Mouse (Mus musculus) left cerebral cortex, adult 18-20 months (tissue): ENCODE measurements around the gene Gm4303. TPM values are rescaled to one million over a fixed set of nuclear protein-coding genes. Genes with fewer than 3 reads are reported as not detected.
"Not testable (repeated sequence)": the region's sequence is repeated elsewhere in the genome, so short reads cannot be mapped to it uniquely, and the experiment has no call there.

Experiments
- DNase-seq, 2 experiments: peaks; one replicate each; pipeline ENCODE4 v3.0.0; 2021 to 2022; ENCODE audit warnings: low spot score in 2 of 2, mixed read lengths in 1 of 2
- long read RNA-seq, 2 experiments: library from polyadenylated mRNA; stranded (forward); transcript quantifications; one replicate each; pipeline ENCODE4 v2.0.0; 2021
- total RNA-seq, 2 experiments: library from RNA; stranded (reverse); gene quantifications; 2 replicates each; pipeline ENCODE4 v1.2.3; 2021

Gene Gm4303
- total RNA-seq: not detected
- long read RNA-seq, experiment 1: 0 reads
- long read RNA-seq, experiment 2: 0 reads

- not testable (repeated sequence) for DNase-seq
These were observed at the start of gene Gm4303 for GRCm38 (mm10) chr10:100345672-100346071. Gene Gm4303 (plus strand): TSS chr10:100345972.

DNA sequence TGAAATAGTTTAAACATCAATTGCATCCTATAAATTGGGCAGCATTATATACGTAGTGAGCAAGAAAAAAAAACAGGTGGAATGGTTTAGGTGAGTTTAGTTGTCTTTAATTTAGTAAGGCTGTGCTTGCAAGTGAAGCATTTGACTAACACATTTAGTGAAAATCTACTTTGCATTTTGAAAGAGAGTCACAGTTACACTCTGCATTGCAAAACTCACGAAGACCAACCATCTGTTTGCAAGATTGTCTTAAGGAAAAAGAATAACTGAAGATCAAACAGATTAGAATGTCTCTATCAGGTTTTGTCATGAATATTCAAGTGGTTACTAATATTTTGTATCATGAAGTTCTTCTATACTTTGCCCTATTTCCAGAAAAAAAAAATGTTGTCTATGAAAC lies 49.7 kb upstream of the Gm4303 start:
- no peak for DNase-seq

GRCm38 (mm10) chr10:100300106-100300505 lies 45.7 kb upstream of the Gm4303 start:
- DNase-seq: not testable (repeated sequence)

- not testable (repeated sequence) for DNase-seq
These were observed 10.4 kb upstream of the Gm4303 start, which contains the start of gene Gm4301 for GRCm38 (mm10) chr10:100335376-100335775. Gene Gm4301 (plus strand): TSS chr10:100335676.

GRCm38 (mm10) chr10:100340536-100340935 lies 5.2 kb upstream of the Gm4303 start, which contains the start of gene Gm4302:
Gene Gm4302 (plus strand): TSS chr10:100340836.
- not testable (repeated sequence) for DNase-seq

DNA sequence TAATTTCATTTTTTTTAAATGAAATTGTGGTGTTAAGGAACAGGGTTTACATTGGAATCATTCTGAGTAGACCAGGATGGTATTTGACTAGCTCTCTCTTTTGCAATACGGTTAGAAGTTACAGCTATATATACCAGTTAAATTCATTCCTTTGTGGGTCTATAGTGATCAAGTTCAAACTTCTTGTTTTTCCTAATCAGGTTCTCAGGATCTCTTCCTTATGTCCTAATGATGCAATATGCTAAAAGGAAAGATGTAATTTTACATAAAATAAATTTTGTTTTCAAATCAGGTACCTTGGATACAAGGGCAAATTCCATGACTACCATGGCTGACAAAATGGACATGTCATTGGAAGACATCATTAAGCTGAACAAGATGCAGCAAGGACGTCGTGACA lies 5.0 kb downstream of the Gm4303 start, which contains the start of gene Gm4305:
Gene Gm4305 (plus strand): TSS at position 301 of the 400 bp plus-strand sequence.
- not testable (repeated sequence) for DNase-seq

DNA sequence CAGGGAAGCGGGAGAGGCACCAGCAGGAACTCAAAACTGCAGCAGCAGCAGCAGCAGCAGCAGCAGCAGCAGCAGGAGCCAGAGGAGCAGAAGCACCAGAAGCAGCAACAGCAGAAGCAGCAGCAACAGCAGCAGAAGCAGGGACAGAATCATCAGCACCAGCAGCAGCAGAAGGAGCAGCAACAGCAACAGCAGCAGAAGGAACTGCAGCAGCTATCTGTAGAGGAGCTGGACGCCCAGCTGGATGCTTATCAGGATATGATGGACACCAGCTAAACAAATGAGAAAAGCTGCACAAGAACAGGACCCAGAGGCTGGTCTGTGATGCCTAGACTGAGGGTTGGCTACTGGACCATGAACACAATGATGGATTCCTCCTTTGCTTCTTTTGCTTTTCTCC lies 11.1 kb downstream of the Gm4303 start:
- DNase-seq: peak; percentile 2 to 3

GRCm38 (mm10) chr10:100361038-100361437 lies 15.3 kb downstream of the Gm4303 start, which contains the start of gene Gm4307:
Gene Gm4307 (plus strand): TSS chr10:100361338.
- not testable (repeated sequence) for DNase-seq

DNA sequence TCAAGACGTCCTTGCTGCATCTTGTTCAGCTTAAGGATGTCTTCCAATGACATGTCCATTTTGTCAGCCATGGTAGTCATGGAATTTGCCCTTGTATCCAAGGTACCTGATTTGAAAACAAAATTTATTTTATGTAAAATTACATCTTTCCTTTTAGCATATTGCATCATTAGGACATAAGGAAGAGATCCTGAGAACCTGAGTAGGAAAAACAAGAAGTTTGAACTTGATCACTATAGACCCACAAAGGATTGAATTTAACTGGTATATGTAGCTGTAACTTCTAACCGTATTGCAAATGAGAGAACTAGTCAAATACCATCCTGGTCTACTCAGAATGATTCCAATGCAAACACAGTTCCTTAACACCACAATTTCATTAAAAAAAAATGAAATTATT lies 36.7 kb downstream of the Gm4303 start, which contains the start of gene Gm4312:
Gene Gm4312 (minus strand): TSS at position 101 of the 400 bp plus-strand sequence.
- DNase-seq: not testable (repeated sequence)

Other genes with a start within 250 kb of the Gm4303 start
- not detected for gene Gm4301, start 10.3 kb upstream of the Gm4303 start, total RNA-seq
- not detected for gene Gm4302, start 5.1 kb upstream of the Gm4303 start, total RNA-seq
- gene Gm4305, start 5.1 kb downstream of the Gm4303 start, total RNA-seq: not detected
- gene Gm4307, start 15.4 kb downstream of the Gm4303 start, total RNA-seq: not detected
- not detected for gene Gm4312, start 36.6 kb downstream of the Gm4303 start, total RNA-seq
- 10 to 100 TPM; 12.7 to 16.3 TPM for gene Tmtc3, start 141.4 kb downstream of the Gm4303 start, total RNA-seq
- gene Cep290, start 141.6 kb downstream of the Gm4303 start, total RNA-seq: 10 to 100 TPM; 15.2 to 17.2 TPM
- 10 to 100 TPM; 23.3 to 24.0 TPM for gene 4930430F08Rik, start 244.5 kb downstream of the Gm4303 start, total RNA-seq
- not detected for gene 1700017N19Rik, start 244.5 kb downstream of the Gm4303 start, total RNA-seq